Mouse (Mus musculus) liver, adult 2 months (tissue): ENCODE measurements around the gene Mcemp1. TPM values are rescaled to one million over a fixed set of nuclear protein-coding genes. Genes with fewer than 3 reads are reported as not detected.

ENCODE experiments used
- DNase-seq: peaks from one replicate; pipeline ENCODE4 v3.0.0-alpha.2; 2011; ENCODE audit warnings: low read depth, low spot score; ENCODE audit errors: extremely low read depth
- H3K27ac ChIP-seq: fragments of 200-500 bp; replicated peaks from 2 replicates; pipeline ENCODE4 v1.5.1; 2012; ENCODE audit warnings: low read depth, mild to moderate bottlenecking, control low read depth, inconsistent platforms, low read length; ENCODE audit not compliant: insufficient read depth
- H3K27me3 ChIP-seq: fragments of 200-500 bp; 2 replicates; pipeline ENCODE4 v1.6.1; 2012; ENCODE audit warnings: mild to moderate bottlenecking, moderate library complexity, low read length, inconsistent platforms; ENCODE audit not compliant: control insufficient read depth, insufficient read depth
- H3K36me3 ChIP-seq: fragments of 200-500 bp; 2 replicates; pipeline ENCODE4 v1.6.1; 2012; ENCODE audit warnings: low read length, inconsistent platforms; ENCODE audit not compliant: control insufficient read depth, insufficient read depth
- H3K4me1 ChIP-seq: fragments of 200-500 bp; 2 replicates; pipeline ENCODE4 v1.6.1; 2011; ENCODE audit warnings: low read length; ENCODE audit not compliant: control insufficient read depth, insufficient read depth
- H3K4me3 ChIP-seq: fragments of 200-500 bp; 2 replicates; pipeline ENCODE4 v1.5.1; 2011; ENCODE audit warnings: low read depth, mild to moderate bottlenecking, control low read depth, low read length, moderate library complexity; ENCODE audit not compliant: insufficient read depth
- H3K79me2 ChIP-seq: fragments of 200-500 bp; 2 replicates; pipeline ENCODE4 v1.6.1; 2012; ENCODE audit warnings: inconsistent platforms, mild to moderate bottlenecking, low read length, moderate library complexity; ENCODE audit not compliant: control insufficient read depth, insufficient read depth
- H3K9ac ChIP-seq: fragments of 200-500 bp; 2 replicates; pipeline ENCODE4 v1.6.1; 2012; ENCODE audit warnings: low read depth, mild to moderate bottlenecking, control low read depth, inconsistent platforms, low read length
- CTCF ChIP-seq: fragments of 200-500 bp; IDR thresholded peaks from 2 replicates; pipeline ENCODE4 v1.5.1; 2011; ENCODE audit warnings: low read depth, low read length, control low read depth
- POLR2A ChIP-seq: fragments of 200-500 bp; IDR thresholded peaks from 2 replicates; pipeline ENCODE4 v1.6.1; 2011; ENCODE audit warnings: low read length, control low read depth; ENCODE audit not compliant: insufficient read depth; ENCODE audit errors: extremely low read depth
- WGBS: fragments of 180-500 bp; shearing (Covaris S2); methylation state at CpG from one replicate; pipeline ENCODE4 v1.1.7; 2018; 5-methylcytosine and 5-hydroxymethylcytosine counted together
- polyA plus RNA-seq: library from polyadenylated mRNA; depleted of rRNA; stranded (reverse); fragments of >200 nt; gene quantifications from 2 replicates; pipeline ENCODE4 v1.2.3, GENCODE M21; 2012
- total RNA-seq: library from RNA; depleted of rRNA; stranded (reverse); fragments of >200 nt; gene quantifications from 2 replicates; pipeline ENCODE4 v1.2.3, GENCODE M21; 2014

Gene Mcemp1
- total and polyA plus RNA-seq, 2 experiments = 0.11 to 0.28 TPM

- Histone ChIP-seq H3K4me1 (no peaks in the 10 kb centered on the region), H3K4me3 (no peak within 1 kb of the TSS), H3K36me3 (no peaks in the 10 kb centered on the region), H3K27me3 (0 out of 2 replicates have a peak, but pooled peaks cover 3% of the 10 kb centered on the region), H3K9ac (no peak within 1 kb of the TSS), H3K79me2 (no peaks in the 10 kb centered on the region), H3K27ac (no peak within 1 kb of the TSS)
- 85% methylated on average over 3 of the region's 3 CpGs for WGBS
- no peak for TF ChIP-seq CTCF
- no peak for TF ChIP-seq POLR2A
- DNase-seq = no peak
Measured at GRCm38 (mm10) chr8:3694121-3694520, 28.6 kb downstream of the Mcemp1 start, which contains the start of gene Fcer2a. TSS of gene Fcer2a (minus strand) at chr8:3694175.

- no peaks in the 10 kb centered on the region for H3K27me3 ChIP-seq
- no peak overlapping the region for H3K4me3 ChIP-seq
- H3K36me3 ChIP-seq = no peaks in the 10 kb centered on the region
- TF ChIP-seq CTCF = no peak
- no peak overlapping the region for H3K27ac ChIP-seq
- H3K79me2 ChIP-seq = no peaks in the 10 kb centered on the region
- WGBS = 69% methylated on average over 1 of the region's 1 CpGs
- no peak overlapping the region for H3K9ac ChIP-seq
- H3K4me1 ChIP-seq = no peaks in the 10 kb centered on the region
- DNase-seq = no peak
Measured at GRCm38 (mm10) chr8:3701491-3701890, 35.9 kb downstream of the Mcemp1 start.

- TF ChIP-seq POLR2A (no peak), CTCF (peak; percentile 44; the same call in 1 of the 2 replicates)
- 44% methylated on average over 4 of the region's 4 CpGs for WGBS
Measured at GRCm38 (mm10) chr8:3705711-3706110, 40.2 kb downstream of the Mcemp1 start.

GRCm38 (mm10) chr8:3707611-3708010, 42.1 kb downstream of the Mcemp1 start:
- no peak for DNase-seq
- H3K36me3 ChIP-seq = no peaks in the 10 kb centered on the region
- H3K79me2 ChIP-seq = no peaks in the 10 kb centered on the region
- no peak overlapping the region for H3K9ac ChIP-seq
- H3K4me3 ChIP-seq = no peak overlapping the region
- H3K27me3 ChIP-seq = no peaks in the 10 kb centered on the region
- no peak for TF ChIP-seq POLR2A
- TF ChIP-seq CTCF = no peak
- WGBS = 50% methylated on average over 7 of the region's 7 CpGs
- H3K4me1 ChIP-seq = peaks cover 3% of the 10 kb centered on the region; the same call in 1 of the 2 replicates
- peak overlapping the region; percentile 34 for H3K27ac ChIP-seq

More at GRCm38 (mm10) chr8:3705711-3706110, 40.2 kb downstream of the Mcemp1 start:
- H3K4me3 ChIP-seq = no peak overlapping the region
- no peaks in the 10 kb centered on the region; the same call in 1 of the 2 replicates for H3K4me1 ChIP-seq
- H3K9ac ChIP-seq = no peak overlapping the region
- H3K27me3 ChIP-seq = no peaks in the 10 kb centered on the region
- no peaks in the 10 kb centered on the region for H3K36me3 ChIP-seq
- no peaks in the 10 kb centered on the region for H3K79me2 ChIP-seq
- no peak overlapping the region for H3K27ac ChIP-seq
- DNase-seq = no peak

GRCm38 (mm10) chr8:3710312-3710711, 44.8 kb downstream of the Mcemp1 start:
- no peak for DNase-seq
- TF ChIP-seq CTCF (no peak), POLR2A (no peak)
- H3K79me2 ChIP-seq = no peaks in the 10 kb centered on the region
- H3K9ac ChIP-seq = no peak overlapping the region
- H3K4me3 ChIP-seq = no peak overlapping the region
- H3K27ac ChIP-seq = peak overlapping the region; percentile 36; the same call in 1 of the 2 replicates
- peaks cover under 1% of the 10 kb centered on the region; the same call in 1 of the 2 replicates for H3K36me3 ChIP-seq
- peaks cover 3% of the 10 kb centered on the region; the same call in 1 of the 2 replicates for H3K4me1 ChIP-seq
- H3K27me3 ChIP-seq = no peaks in the 10 kb centered on the region
- WGBS = 83% methylated on average over 3 of the region's 3 CpGs

GRCm38 (mm10) chr8:3711646-3712045, 46.1 kb downstream of the Mcemp1 start:
- Histone ChIP-seq H3K27ac (peak overlapping the region; percentile 88), H3K4me3 (no peak overlapping the region), H3K4me1 (peaks cover 6% of the 10 kb centered on the region; the same call in 1 of the 2 replicates), H3K9ac (no peak overlapping the region), H3K27me3 (no peaks in the 10 kb centered on the region), H3K36me3 (peaks cover 6% of the 10 kb centered on the region; the same call in 1 of the 2 replicates), H3K79me2 (no peaks in the 10 kb centered on the region)
- peak; percentile 33 for DNase-seq
- no peak for TF ChIP-seq POLR2A
- no peak for TF ChIP-seq CTCF
- 65% methylated on average over 2 of the region's 2 CpGs for WGBS
